Mouse (Mus musculus) layer of hippocampus, postnatal 25 days (tissue): Measurements from ENCODE around the gene Tbc1d32. TPM values are rescaled to one million over a fixed set of nuclear protein-coding genes. Genes with fewer than 3 reads are reported as not detected.
"Not testable (repeated sequence)": the region's sequence is repeated elsewhere in the genome, so short reads cannot be mapped to it uniquely, and the experiment has no call there.

Experiments used
- DNase-seq, 2 experiments: peaks; one replicate each; pipeline ENCODE4 v3.0.0; 2022; ENCODE audit warnings: mixed read lengths in 2 of 2, low spot score in 1 of 2; ENCODE audit errors: extremely low spot score in 1 of 2
- total RNA-seq, 2 experiments: library from RNA; stranded (reverse); gene quantifications; 2 replicates each; pipeline ENCODE4 v1.2.3; 2021

Gene Tbc1d32
- 1 to 10 TPM; 7.8 to 9.4 TPM for total RNA-seq

GRCm38 (mm10) chr10:56228568-56229209, at the start of gene Tbc1d32:
TSS of gene Tbc1d32 (minus strand) at chr10:56228689.
- peak; percentile 88 to 93 for DNase-seq

GRCm38 (mm10) chr10:56227771-56228275, 666 bp downstream of the Tbc1d32 start:
- DNase-seq, result no peak

DNA sequence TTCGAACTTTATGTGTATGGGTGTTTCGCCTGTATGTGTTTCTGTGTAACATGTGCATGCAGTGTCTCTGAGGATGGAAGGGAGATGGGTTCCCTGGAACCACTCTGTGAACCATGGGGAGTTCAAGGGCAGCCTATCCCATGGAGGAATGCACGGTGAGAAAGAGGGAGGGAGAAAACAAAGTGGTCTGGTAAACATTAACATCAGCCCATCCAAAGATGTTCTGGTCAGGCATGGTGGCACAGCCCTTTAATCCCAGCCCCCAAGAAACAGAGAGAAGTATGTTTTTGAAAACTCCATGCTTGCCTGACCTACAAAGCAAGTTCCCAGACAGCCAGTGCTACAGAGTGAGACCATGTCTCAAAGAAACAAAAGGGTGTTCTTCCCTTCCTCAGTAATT, 12.7 kb downstream of the Tbc1d32 start:
- DNase-seq, result no peak

DNA sequence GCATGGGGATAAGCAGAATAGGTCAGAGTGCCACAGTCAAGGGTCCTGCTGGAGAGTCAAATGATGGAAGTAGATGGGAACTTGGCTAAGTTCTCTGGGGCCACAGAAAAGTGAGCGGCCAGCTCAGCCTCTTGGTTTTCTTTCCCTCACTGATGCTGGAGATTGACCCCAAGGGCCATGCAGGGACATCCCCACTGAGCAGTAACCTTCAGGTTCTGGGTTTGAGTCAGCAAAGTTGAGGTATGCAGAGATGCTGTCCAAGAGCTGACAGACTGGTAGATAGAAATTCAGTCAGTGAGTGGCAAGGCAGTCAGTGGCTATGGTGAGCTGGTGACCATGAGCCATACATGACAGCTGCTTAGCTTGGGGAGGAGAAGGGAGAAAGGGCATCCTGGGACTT, 18.1 kb downstream of the Tbc1d32 start:
- DNase-seq, result no peak

DNA sequence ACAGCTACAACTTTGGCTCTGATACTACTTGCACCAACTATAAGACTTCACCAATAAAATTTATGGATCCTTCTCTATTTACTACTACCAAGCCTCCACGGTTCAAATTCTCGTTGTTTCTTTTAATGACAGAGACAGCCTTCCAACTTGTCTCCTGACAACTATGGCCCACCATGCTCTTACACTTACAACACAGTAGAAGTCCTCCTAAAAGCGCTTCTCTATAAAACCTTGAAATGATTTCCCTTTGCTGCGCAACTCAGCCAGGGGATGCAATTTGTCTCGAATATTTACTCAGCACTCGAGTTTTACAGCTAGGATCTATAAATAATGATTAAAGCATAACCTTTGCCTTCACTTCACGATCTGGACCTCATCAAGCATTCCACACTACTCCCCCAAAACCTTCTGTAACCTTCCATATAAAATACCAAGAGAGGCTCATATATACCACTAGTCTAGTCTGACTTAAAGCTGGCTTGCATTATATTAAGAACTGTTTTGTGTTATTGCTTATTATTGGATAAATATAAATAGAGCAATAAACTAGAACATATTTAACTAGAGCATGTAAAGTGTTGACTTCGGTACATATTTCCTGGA, 21.6 kb downstream of the Tbc1d32 start:
- no peak for DNase-seq

DNA sequence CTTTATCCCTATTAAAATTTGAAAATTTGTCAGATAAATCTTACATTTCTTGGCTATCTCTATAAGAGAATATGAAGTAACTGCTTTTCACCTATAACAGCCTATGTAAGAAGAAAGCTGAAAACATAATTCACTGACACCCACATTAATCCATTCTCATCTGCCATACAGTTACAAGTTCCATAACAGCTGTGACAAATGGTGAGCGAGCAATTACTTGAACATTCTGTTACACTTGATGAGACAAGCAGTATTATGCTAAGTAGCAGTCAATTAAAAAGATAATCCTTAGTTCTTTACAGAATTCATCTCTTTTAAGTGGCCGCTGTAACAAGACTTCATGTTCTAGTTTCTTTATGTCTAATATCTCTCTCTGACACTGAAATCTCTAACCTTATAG, 24.1 kb downstream of the Tbc1d32 start:
- DNase-seq, result no peak

DNA sequence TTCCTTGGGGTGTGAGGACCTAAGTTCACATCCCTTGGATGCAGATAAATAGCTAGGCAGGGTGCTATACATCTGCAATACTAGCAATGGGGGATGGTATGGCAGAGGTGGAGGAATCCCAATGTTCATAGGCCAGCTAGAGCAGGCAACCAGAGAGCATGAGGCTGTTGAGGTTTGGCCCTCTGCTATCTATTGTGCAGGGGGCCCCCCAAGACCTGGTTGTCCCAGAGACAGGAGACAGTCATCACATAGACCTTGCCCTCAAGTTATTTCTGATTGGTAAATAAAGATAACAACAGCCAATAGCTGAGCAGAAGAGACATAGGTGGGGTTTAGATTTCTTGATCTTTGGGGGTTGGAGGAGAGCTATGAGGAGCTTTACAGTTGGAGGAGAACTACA, 28.6 kb downstream of the Tbc1d32 start:
- no peak for DNase-seq

DNA sequence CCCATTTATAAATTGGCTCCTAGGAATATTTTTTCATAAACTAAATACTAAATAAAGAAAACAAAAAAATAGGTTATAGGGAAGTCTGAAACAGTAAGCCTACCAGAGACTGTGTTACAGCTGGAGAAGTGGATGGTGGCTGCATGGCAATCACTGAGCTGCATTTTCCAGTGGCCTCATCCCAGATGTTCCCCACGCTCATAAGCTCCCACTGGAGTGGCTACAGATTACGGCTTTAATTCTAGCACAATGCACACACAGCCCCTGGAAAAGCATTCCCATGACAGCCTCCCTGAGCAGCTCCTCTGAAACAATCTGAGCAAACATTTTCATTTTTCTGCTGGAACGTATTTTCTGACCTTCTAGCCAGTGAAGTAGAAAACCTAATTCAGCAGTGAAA, 29.8 kb downstream of the Tbc1d32 start:
- DNase-seq, result no peak

- DNase-seq, result no peak
Observed at GRCm38 (mm10) chr10:56194310-56194709, 34.2 kb downstream of the Tbc1d32 start.

DNA sequence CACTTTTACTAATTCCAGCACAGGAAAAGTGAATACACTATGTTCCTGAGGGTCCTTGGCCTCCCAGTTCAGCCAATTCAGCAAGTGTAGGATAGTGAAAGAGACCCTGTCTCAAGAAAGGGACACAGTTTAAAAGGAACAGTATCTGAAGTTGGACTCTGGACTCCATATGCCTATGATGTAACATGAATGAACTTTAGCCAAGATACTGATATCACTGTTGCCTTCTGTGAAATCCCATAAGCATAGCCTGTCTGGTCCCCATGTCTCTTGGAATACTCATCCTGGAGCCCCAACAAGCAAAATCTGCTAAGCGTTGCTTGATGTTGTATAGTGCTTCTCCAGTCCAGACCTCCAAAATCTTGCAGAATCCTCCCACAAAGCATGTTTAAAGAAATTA, 46.8 kb downstream of the Tbc1d32 start:
- DNase-seq, result no peak

DNA sequence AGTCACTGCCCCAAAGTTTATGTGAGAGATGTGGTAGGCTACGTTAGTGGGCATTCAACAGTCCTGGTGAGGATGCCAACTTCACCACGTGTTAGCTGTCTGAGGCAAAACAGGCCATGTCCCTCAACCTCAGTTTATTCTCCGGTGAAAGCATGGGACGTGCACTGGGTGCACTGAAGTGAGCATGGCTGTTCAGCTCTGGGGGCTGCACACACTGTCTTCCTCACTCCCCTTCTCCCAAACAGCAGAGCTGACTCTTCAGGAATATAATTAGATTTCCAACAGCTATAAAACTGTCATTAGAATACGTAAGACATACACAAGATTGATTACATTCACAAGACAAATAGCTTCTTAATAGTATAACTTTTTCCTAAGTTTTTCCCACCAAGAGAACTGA, 55.3 kb downstream of the Tbc1d32 start:
- DNase-seq, result no peak

DNA sequence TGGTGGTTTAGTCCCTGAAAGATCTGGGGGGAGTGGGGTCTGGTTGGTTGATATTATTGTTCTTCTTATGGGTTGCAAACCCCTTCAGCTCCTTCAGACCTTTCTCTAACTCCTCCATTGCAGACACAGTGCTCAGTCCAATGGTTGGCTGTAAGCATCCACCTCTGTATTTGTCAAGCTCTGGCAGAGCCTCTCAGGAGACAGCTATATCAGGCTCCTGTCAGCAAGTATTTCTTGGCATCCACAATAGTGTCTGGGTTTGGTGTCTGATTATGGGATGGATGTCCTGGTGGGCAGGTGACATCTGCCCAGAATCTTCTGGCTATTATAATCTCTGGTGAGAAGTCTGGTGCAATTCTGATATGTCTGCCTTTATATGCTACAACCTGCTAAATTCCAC, 60.8 kb downstream of the Tbc1d32 start:
- DNase-seq, result not testable (repeated sequence)

GRCm38 (mm10) chr10:56165758-56166157, 62.7 kb downstream of the Tbc1d32 start:
- DNase-seq, result no peak

- no peak for DNase-seq
Observed at GRCm38 (mm10) chr10:56164411-56164810, 64.1 kb downstream of the Tbc1d32 start.

GRCm38 (mm10) chr10:56158748-56159147, 69.7 kb downstream of the Tbc1d32 start:
- no peak for DNase-seq

DNA sequence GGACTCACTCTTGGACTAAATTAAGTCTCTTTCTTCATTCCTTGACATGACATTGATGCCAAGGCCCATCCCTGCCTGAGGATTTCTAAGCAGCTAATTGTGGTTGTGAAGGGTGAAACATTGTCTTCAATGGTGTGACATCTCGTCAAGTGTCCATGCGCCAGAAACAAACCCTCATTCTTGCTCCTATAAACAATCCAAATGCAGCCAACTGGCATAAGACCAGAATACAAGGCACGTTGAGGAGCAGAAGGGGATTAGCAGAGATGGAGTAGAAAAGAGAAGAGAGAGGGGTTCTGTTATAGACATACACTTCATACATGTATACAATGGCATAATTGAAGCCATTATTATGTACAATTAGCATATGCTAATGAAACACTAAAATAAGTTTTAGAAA, 70.3 kb downstream of the Tbc1d32 start:
- no peak for DNase-seq

DNA sequence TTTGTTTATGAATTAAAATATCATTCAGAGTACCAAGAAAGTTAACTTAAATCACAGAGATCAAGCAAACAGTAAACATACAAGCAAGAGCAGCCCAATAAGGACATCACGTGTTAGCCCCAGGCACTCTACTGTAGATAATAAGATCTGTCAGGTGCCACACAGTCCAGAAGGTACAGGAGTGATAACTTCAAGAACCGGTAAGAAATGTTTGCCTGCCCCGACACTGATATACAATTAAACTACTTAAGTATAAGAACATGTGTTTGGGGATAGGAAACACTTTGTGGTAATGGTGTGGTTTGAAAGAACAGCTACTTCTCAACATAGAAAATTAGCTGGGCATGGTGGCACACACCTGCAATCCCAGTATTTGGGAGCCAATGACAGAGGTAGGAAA, 71.5 kb downstream of the Tbc1d32 start:
- no peak for DNase-seq

DNA sequence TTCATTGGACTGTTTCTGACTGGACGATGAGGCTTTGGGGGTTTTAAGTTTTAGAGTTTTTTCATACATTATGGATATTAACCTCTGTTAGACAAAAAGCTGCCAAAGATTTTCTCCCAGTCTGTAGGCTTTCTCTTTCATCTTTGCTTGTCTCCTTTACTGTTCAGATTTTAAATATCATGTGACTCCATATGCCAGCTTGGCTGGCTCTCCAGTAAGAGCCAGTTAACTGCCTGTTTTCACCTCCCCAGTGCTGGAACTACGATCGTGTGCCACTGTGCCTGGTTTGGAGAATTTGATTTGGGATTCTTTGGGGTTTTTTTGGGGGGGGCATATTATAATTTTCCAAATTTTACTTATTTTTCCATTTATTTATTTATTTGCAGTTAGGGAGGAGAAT, 79.6 kb downstream of the Tbc1d32 start:
- DNase-seq, result no peak

DNA sequence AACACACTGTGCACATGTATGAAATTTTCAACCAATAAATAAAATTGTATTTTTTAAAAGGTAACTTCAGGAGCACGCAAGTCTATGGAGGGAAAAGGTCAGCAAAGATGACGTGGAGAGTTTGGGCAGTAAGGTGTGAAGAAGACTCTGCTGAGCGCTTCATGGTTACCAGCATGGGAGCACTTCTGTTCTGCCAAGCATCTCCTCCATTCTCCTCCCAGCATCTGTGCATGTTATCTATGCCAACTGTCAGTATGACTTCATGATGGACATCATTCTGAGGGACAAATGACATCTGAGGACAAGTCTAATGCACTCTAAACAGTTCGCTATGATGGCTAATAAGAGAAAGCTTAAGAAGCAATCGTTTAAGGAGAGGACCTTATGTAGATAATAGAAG, 91.3 kb downstream of the Tbc1d32 start:
- no peak for DNase-seq

DNA sequence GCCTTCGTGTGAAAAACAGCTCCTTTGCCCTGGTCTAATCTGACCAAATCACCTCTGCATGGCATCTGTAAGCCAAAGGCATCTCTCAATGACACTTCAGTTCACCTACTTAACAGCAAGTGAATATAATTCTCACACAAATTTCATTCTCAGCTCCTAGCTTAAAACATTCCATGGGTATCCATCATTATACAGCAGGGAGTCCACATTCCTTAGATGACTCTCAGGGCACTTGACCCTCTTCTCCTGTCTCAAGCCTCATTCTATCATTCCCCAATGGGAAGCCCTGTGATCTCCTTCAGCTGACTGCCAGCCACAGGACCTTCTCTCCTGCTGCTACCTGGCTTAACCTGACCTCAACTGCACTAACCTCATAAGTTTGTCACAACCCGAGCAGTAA, 98.8 kb downstream of the Tbc1d32 start:
- no peak for DNase-seq

GRCm38 (mm10) chr10:56126972-56127371, 101.5 kb downstream of the Tbc1d32 start:
- DNase-seq, result no peak

DNA sequence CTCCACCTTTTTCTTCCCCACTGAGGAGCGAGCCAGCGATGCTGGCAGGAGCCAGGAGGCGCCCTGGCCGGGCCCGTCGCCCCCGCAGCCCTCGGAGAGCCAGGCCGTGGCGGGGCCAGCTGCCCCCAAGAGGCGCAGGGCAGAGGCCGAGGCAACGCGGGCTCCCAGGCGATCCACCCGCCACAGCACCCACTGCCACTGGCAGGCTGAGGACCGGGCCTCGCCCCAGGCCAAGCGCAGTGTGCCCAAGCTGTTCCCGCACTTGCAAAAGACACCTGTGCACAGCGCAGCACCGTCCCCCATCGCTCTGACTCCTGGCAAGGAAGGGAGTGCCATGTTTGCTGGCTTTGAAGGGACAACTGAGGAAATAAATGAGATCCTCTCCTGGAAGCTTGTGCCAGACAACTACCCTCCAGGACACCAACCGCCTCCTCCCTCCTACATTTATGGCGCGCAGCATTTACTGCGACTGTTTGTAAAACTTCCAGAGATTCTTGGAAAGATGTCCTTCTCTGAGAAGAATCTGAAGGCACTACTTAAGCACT, 112.8 kb downstream of the Tbc1d32 start:
- DNase-seq, result peak; percentile 22 to 59
